Mouse (Mus musculus) cerebellum, adult 2 months (tissue): ENCODE measurements around the gene Tmcc3.

Source experiments
- CTCF ChIP-seq: fragments of 200-500 bp; IDR thresholded peaks from 2 replicates; pipeline ENCODE4 v1.5.1; 2011; ENCODE audit warnings: low read depth, mild to moderate bottlenecking, control low read depth, low read length, moderate library complexity, borderline replicate concordance; ENCODE audit not compliant: insufficient read depth
- POLR2A ChIP-seq: fragments of 200-500 bp; IDR thresholded peaks from 2 replicates; pipeline ENCODE4 v1.6.1; 2011; ENCODE audit warnings: low read length, control low read depth, borderline replicate concordance; ENCODE audit not compliant: insufficient read depth

DNA sequence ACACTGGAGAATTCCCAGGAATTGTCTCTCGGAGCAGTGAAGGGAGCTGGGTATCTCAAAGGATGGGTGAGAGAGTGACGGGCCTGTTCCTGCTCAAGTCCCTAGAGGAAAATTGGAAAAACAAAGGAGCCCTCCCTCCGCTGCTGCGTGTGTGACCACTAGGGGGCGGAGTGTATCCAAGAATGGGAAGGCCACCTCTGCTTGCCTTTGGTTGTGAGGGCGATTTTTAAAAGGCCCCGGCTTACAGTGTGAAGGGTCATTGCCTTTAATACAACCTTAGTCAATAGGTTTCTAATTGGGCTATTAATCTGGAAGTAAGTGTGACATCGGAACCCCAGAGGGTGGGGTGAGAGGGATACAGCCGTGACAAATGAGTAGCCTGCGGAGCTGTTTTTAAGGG is 311.9 kb downstream of the Tmcc3 start:
- TF ChIP-seq POLR2A: no peak
- TF ChIP-seq CTCF: peak; percentile 90
